Mouse (Mus musculus): ENCODE measurements around the gene Kbtbd12. TPM values are rescaled to one million over a fixed set of nuclear protein-coding genes. Genes with fewer than 3 reads are reported as not detected.

Kbtbd12 gene
- polyA plus RNA-seq, 1 experiment from 2014 or later = not detected

- 72% methylated on average over 2 of the region's 2 CpGs for WGBS
- peaks cover 15% of the 10 kb centered on the region for H3K27me3 ChIP-seq (ENCODE audit: insufficient read depth, poor library complexity, severe bottlenecking)
- H3K4me3 ChIP-seq = no peak overlapping the region
- H3K27ac ChIP-seq = no peak overlapping the region
- no peaks in the 10 kb centered on the region for H3K36me3 ChIP-seq
- DNase-seq (ENCODE audit: low spot score) = no peak
- H3K4me1 ChIP-seq (replicated peaks) = peaks cover 8% of the 10 kb centered on the region
- H3K9me3 ChIP-seq = no peaks in the 10 kb centered on the region
These were observed 97.5 kb downstream of the Kbtbd12 start for GRCm38 (mm10) chr6:88540093-88540755.

DNA sequence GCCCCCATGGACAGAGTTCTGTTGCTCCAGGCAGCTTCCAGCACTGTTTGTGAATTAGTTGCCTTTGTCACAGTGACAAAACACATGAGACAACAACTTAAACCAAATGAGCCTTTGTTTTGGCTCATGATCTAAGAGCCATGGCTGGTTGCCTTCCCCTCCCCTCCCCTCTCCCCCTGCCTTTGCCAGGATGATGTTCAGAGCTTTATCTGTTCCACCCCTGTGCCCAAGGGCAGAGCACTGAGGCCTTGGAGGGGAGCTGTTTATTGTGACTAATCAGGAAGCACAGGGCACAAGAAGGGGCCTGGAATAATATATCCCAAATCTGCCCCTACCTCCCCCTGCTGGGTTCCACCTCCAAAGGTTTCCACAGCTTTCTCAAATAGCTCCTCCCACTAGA is 107.4 kb downstream of the Kbtbd12 start:
- no peak for DNase-seq (ENCODE audit: low spot score)
- Histone ChIP-seq H3K36me3 (no peaks in the 10 kb centered on the region), H3K4me1 (replicated peaks) (no peaks in the 10 kb centered on the region), H3K27me3 (ENCODE audit: insufficient read depth, poor library complexity, severe bottlenecking) (0 out of 2 replicates have a peak, but pooled peaks cover 3% of the 10 kb centered on the region), H3K27ac (no peak overlapping the region), H3K4me3 (no peak overlapping the region), H3K9me3 (no peaks in the 10 kb centered on the region)

- no peaks in the 10 kb centered on the region for H3K9me3 ChIP-seq
- no peak overlapping the region for H3K4me3 ChIP-seq
- no peak overlapping the region for H3K27ac ChIP-seq
- no peak for DNase-seq (ENCODE audit: low spot score)
- H3K27me3 ChIP-seq (ENCODE audit: insufficient read depth, poor library complexity, severe bottlenecking) = 0 out of 2 replicates have a peak, but pooled peaks cover 3% of the 10 kb centered on the region
- 87% methylated on average over 4 of the region's 4 CpGs for WGBS
- H3K36me3 ChIP-seq = no peaks in the 10 kb centered on the region
- H3K4me1 ChIP-seq (replicated peaks) = peaks cover 10% of the 10 kb centered on the region
These were observed 113.7 kb downstream of the Kbtbd12 start for GRCm38 (mm10) chr6:88524056-88524455.

- Histone ChIP-seq H3K4me1 (replicated peaks) (peaks cover 15% of the 10 kb centered on the region), H3K9me3 (no peaks in the 10 kb centered on the region), H3K27ac (no peak overlapping the region), H3K4me3 (no peak overlapping the region), H3K36me3 (no peaks in the 10 kb centered on the region), H3K27me3 (ENCODE audit: insufficient read depth, poor library complexity, severe bottlenecking) (0 out of 2 replicates have a peak, but pooled peaks cover 3% of the 10 kb centered on the region)
- WGBS = 92% methylated on average over 3 of the region's 3 CpGs
- DNase-seq (ENCODE audit: low spot score) = no peak
These were observed 114.3 kb downstream of the Kbtbd12 start for GRCm38 (mm10) chr6:88523451-88523850.

GRCm38 (mm10) chr6:88523043-88523442 is 114.7 kb downstream of the Kbtbd12 start:
- peaks cover 15% of the 10 kb centered on the region for H3K4me1 ChIP-seq (replicated peaks)
- H3K9me3 ChIP-seq = no peaks in the 10 kb centered on the region
- H3K4me3 ChIP-seq = no peak overlapping the region
- H3K36me3 ChIP-seq = no peaks in the 10 kb centered on the region
- WGBS = 68% methylated on average over 3 of the region's 3 CpGs
- H3K27ac ChIP-seq = no peak overlapping the region
- H3K27me3 ChIP-seq (ENCODE audit: insufficient read depth, poor library complexity, severe bottlenecking) = 0 out of 2 replicates have a peak, but pooled peaks cover 3% of the 10 kb centered on the region
- DNase-seq (ENCODE audit: low spot score) = no peak

DNA sequence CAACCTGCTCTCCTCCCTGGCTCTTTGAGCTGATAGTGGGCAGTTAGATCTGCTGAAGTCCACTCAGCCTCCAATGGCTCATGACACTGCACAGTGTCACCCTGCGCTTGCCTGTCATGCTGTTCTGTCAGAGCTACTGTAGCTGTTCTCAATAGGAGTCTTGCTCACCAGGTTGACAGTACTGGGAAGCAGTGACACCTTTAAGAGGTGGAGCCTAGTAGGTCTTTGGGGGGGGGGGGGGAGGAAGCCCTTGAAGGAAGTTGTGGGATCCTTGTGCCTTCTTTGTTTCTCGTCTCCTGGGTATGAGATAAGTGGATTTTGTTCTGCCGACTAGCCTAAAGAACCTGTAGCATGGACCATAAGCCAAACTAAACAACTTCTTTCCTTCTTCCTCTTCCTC is 115.1 kb downstream of the Kbtbd12 start:
- WGBS = 76% methylated on average over 3 of the region's 3 CpGs
- Histone ChIP-seq H3K4me3 (no peak overlapping the region), H3K36me3 (no peaks in the 10 kb centered on the region), H3K9me3 (no peaks in the 10 kb centered on the region), H3K4me1 (replicated peaks) (peaks cover 19% of the 10 kb centered on the region), H3K27ac (no peak overlapping the region), H3K27me3 (ENCODE audit: insufficient read depth, poor library complexity, severe bottlenecking) (0 out of 2 replicates have a peak, but pooled peaks cover 3% of the 10 kb centered on the region)
- no peak for DNase-seq (ENCODE audit: low spot score)

- 85% methylated on average over 7 of the region's 7 CpGs for WGBS
These were observed 115.9 kb downstream of the Kbtbd12 start for GRCm38 (mm10) chr6:88521821-88522220.

GRCm38 (mm10) chr6:88518404-88519263 is 119.1 kb downstream of the Kbtbd12 start, which contains the start of gene Sec61a1:
Gene Sec61a1 (minus strand): TSS chr6:88518905.
- peaks cover 32% of the 10 kb centered on the region for H3K36me3 ChIP-seq
- H3K9me3 ChIP-seq = no peaks in the 10 kb centered on the region
- under 1% methylated on average over 80 of the region's 80 CpGs for WGBS
- peak; percentile 96 for DNase-seq (ENCODE audit: low spot score)
- H3K27me3 ChIP-seq (ENCODE audit: insufficient read depth, poor library complexity, severe bottlenecking) = no peaks in the 10 kb centered on the region
- H3K4me1 ChIP-seq (replicated peaks) = peaks cover 31% of the 10 kb centered on the region
- H3K4me3 ChIP-seq = peak within 1 kb of the TSS; percentile 95
- H3K27ac ChIP-seq = peak within 1 kb of the TSS; percentile 94

More at GRCm38 (mm10) chr6:88521821-88522220, 115.9 kb downstream of the Kbtbd12 start:
- Histone ChIP-seq H3K4me3 (no peak overlapping the region), H3K27me3 (ENCODE audit: insufficient read depth, poor library complexity, severe bottlenecking) (no peaks in the 10 kb centered on the region), H3K9me3 (no peaks in the 10 kb centered on the region), H3K36me3 (peaks cover under 1% of the 10 kb centered on the region), H3K27ac (no peak overlapping the region), H3K4me1 (replicated peaks) (peaks cover 27% of the 10 kb centered on the region)
- DNase-seq (ENCODE audit: low spot score) = no peak

GRCm38 (mm10) chr6:88517701-88518403 is 119.9 kb downstream of the Kbtbd12 start:
- Histone ChIP-seq H3K4me3 (peak overlapping the region; percentile 95), H3K36me3 (peaks cover 39% of the 10 kb centered on the region), H3K27me3 (ENCODE audit: insufficient read depth, poor library complexity, severe bottlenecking) (no peaks in the 10 kb centered on the region), H3K27ac (peak overlapping the region; percentile 94), H3K4me1 (replicated peaks) (peaks cover 31% of the 10 kb centered on the region), H3K9me3 (no peaks in the 10 kb centered on the region)
- 20% methylated on average over 18 of the region's 18 CpGs for WGBS
- DNase-seq (ENCODE audit: low spot score) = peak; percentile 26

- peaks cover 51% of the 10 kb centered on the region for H3K36me3 ChIP-seq
- H3K27ac ChIP-seq = no peak overlapping the region
- H3K9me3 ChIP-seq = no peaks in the 10 kb centered on the region
- WGBS = 82% methylated on average over 5 of the region's 5 CpGs
- H3K4me1 ChIP-seq (replicated peaks) = peaks cover 31% of the 10 kb centered on the region
- H3K27me3 ChIP-seq (ENCODE audit: insufficient read depth, poor library complexity, severe bottlenecking) = no peaks in the 10 kb centered on the region
- no peak overlapping the region for H3K4me3 ChIP-seq
- DNase-seq (ENCODE audit: low spot score) = no peak
These were observed 121.1 kb downstream of the Kbtbd12 start for GRCm38 (mm10) chr6:88516667-88517066.

DNA sequence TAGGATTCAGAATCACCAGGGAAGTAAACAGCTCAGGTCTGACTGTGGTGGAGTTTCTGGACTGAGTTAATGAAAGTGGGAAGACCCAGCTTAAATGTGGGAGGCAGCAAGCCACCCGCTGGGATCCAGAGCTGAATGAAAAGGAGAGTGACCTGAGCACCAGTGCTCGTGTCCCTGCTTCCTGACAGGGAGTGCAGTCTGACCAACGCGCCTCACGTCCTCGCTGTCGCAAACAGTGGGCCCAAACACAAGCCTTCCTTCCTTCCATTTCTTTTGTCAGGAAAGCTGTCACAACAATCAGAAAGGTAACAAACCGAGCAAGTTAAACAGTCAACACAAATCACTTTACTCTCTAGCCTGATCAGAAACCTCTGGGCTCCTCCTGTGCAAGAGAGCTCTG is 121.8 kb downstream of the Kbtbd12 start:
- Histone ChIP-seq H3K4me1 (replicated peaks) (peaks cover 31% of the 10 kb centered on the region), H3K4me3 (no peak overlapping the region), H3K9me3 (no peaks in the 10 kb centered on the region), H3K27me3 (ENCODE audit: insufficient read depth, poor library complexity, severe bottlenecking) (no peaks in the 10 kb centered on the region), H3K27ac (no peak overlapping the region), H3K36me3 (peaks cover 58% of the 10 kb centered on the region)
- DNase-seq (ENCODE audit: low spot score) = no peak
- 85% methylated on average over 8 of the region's 8 CpGs for WGBS

DNA sequence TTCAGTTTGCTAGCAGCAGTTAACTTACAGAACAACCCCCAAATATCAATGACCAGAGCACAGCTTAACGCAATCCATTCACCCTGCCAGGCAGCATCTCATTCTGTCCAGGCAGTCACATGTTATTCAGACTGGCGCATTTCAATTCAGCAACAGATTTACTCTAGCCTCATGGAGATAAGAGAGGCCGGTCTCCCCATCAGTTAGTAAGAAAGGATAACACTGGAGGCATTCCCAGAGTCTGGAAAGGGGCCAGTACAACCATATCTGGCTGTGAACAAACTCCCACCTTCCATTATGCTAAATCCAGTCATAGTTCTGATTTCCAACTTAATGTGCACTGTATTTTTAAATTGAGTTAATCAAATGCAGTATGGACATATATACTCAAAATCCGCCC is 123.2 kb downstream of the Kbtbd12 start:
- DNase-seq (ENCODE audit: low spot score) = no peak

More for the DNA sequence above, 123.2 kb downstream of the Kbtbd12 start:
- Histone ChIP-seq H3K27ac (no peak overlapping the region), H3K4me1 (replicated peaks) (peaks cover 26% of the 10 kb centered on the region), H3K9me3 (no peaks in the 10 kb centered on the region), H3K4me3 (no peak overlapping the region), H3K36me3 (peaks cover 72% of the 10 kb centered on the region), H3K27me3 (ENCODE audit: insufficient read depth, poor library complexity, severe bottlenecking) (no peaks in the 10 kb centered on the region)
- WGBS = 96% methylated on average over 4 of the region's 4 CpGs

Measured in hindbrain, embryonic 10.5 days (tissue).